Mouse (Mus musculus) adipose tissue, adult 10 weeks (tissue): Measurements from ENCODE around the gene Hmces. TPM values are rescaled to one million over a fixed set of nuclear protein-coding genes. Genes with fewer than 3 reads are reported as not detected.

Experiments used
- polyA plus RNA-seq: library from polyadenylated mRNA; stranded (reverse); fragments of 350-450 nt; fragmentation: Illumina TruSeq; extraction: RNeasy Lipid Tissue Mini Kit (QIAGEN cat#74804); gene quantifications from one replicate; pipeline ENCODE4 v1.2.3, GENCODE M21; 2014; ENCODE audit warnings: low read depth, low replicate concordance

Gene Hmces
- 29.7 TPM for polyA plus RNA-seq

GRCm38 (mm10) chr6:87913661-87914325 lies at the start of gene Hmces:
TSS of gene Hmces (plus strand) at chr6:87913935.

DNA sequence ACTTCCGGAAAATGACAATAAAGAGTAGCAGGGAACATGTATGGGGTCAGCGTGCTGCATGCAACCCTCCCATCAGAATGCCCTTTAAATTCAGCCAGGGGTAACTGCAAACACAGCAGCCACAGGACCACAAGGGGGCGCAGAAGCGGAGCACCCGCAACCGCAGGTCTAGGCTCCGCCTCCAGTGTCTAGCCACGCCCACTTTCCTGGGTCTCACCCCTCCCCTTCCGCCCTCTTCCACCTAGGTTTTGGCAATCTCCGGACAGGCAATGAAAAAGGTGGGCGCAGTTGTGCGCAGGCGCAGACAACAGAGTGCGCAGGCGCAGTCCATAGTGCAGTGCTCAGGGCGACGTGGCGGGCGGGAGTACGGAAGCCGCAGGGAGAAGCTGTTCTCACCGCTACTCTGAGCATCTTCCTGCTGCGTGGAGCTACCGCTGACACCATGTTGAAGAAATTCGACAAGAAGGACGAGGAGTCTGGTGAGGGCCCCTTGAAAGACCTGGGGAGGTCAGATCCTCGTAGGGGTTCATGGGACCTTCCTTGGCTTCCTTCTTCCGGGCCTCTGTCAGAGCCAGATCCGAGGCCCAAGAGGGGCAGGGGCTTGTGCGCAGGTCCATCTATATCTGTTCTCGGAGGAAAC lies 26.0 kb upstream of the Hmces start, which contains the start of gene Copg1:
Copg1 (plus strand) TSS at position 221 of the 640 bp plus-strand sequence.

DNA sequence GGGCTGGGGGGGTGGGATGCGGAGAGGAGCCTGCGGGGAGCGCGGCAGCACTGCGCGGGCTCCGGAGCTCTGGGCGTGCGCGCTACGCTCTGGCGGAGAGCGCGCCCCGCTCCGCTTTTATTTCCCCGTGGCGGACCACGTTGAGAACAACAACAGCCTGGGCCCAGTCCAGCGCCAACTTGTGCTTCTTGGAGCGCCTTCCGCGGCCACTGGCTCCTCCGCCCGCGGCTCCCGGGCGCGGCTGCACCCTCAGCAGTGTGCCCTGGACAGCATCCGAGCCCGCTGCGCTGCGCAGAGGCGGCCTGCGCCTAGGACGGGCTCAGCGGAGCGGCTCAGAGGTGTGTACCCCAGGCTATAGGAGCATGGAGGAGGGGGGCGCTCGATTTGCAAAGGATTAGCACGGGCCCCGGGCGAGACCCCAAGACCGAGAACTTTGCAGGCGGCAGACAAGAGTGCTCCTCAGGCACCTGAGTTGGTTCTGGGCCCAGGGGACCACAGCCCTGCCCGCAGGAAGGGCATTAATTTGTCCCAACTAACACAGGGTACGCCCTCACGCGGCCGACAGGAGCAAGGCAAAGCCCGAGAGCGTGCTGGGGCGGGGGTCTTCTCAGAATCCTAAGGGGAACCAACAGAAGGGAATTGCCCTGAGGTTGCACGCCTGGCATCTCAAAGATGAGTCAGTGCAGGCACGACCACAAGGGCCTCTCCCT lies 68.0 kb downstream of the Hmces start, which contains the start of gene H1fx:
H1fx (minus strand) TSS at position 91 of the 710 bp plus-strand sequence.

Other genes starting within 250 kb of the Hmces start
- gene Aplf, start 241.7 kb upstream of the Hmces start, polyA plus RNA-seq: 7.8 TPM
- 4.5 TPM for gene Efcc1, start 183.1 kb upstream of the Hmces start, polyA plus RNA-seq
- 1.5 TPM for gene Gp9, start 135.9 kb upstream of the Hmces start, polyA plus RNA-seq
- 31.3 TPM for gene Rab43, start 101.8 kb upstream of the Hmces start, polyA plus RNA-seq
- not detected for gene Gm45140, start 78.1 kb upstream of the Hmces start, polyA plus RNA-seq
- gene Isy1, start 75.1 kb upstream of the Hmces start, polyA plus RNA-seq: 25.6 TPM
- gene Cnbp, start 62.8 kb upstream of the Hmces start, polyA plus RNA-seq: 298 TPM
- 95.9 TPM for gene Copg1, start 26.1 kb upstream of the Hmces start, polyA plus RNA-seq
- gene H1fx, start 67.7 kb downstream of the Hmces start, polyA plus RNA-seq: 7.9 TPM
- 258 TPM for gene Rab7, start 131.3 kb downstream of the Hmces start, polyA plus RNA-seq
- gene Rpn1, start 170.5 kb downstream of the Hmces start, polyA plus RNA-seq: 210 TPM